Mouse (Mus musculus) urinary bladder, postnatal 4 days (tissue): ENCODE measurements around the gene Gm12888.
"Not testable (repeated sequence)": the region's sequence is repeated elsewhere in the genome, so short reads cannot be mapped to it uniquely, and the experiment has no call there.

Experiments
- DNase-seq, 2 experiments: peaks; one replicate each; pipeline ENCODE4 v3.0.0; 2021 to 2022; ENCODE audit warnings: low spot score in 2 of 2

Gene Gm12888

GRCm38 (mm10) chr4:121324817-121325216 lies at the start of gene Gm12888:
Gm12888 (minus strand) TSS chr4:121324917.
- not testable (repeated sequence) for DNase-seq
